ENCODE assay signal across 9 mouse cellular contexts in genomic region chr1:33944977-33945750, GRCm38 (mm10). TPM values are rescaled to one million over a fixed set of nuclear protein-coding genes. Genes with fewer than 3 reads are reported as not detected.
DNase-seq lines count a peak whose midpoint lies in the region; ATAC-seq and TF ChIP-seq lines count a peak whose summit lies in the region.
"Had no signal": no experiment of that assay in that cellular context is flagged by ENCODE, and none has a peak within 500 bp of the region (broad histone marks: within the 10 kb centered on the region; RNA-seq: fewer than 3 reads in every experiment).

No protein-coding gene starts in this region.

- no peaks in the 10 kb centered on the region for H3K9me3 ChIP-seq in neural tube, embryonic 14.5 days (ENCODE audit: control insufficient read depth, low read length)
- no peaks in the 10 kb centered on the region for H3K9me3 ChIP-seq in neural tube, embryonic 15.5 days (replicated peaks)
- H3K9me3 ChIP-seq in embryonic facial prominence, embryonic 14.5 days (ENCODE audit: control insufficient read depth, low read length): no peaks in the 10 kb centered on the region
- no peaks in the 10 kb centered on the region for H3K9me3 ChIP-seq in stomach, embryonic 15.5 days

- no peaks in the 10 kb centered on the region for H3K4me1 ChIP-seq in neural tube, embryonic 14.5 days (ENCODE audit: control insufficient read depth, insufficient read depth, low read length)
- H3K4me1 ChIP-seq in neural tube, embryonic 15.5 days: no peaks in the 10 kb centered on the region
- H3K4me1 ChIP-seq in embryonic facial prominence, embryonic 14.5 days (ENCODE audit: control insufficient read depth, insufficient read depth, low read length): no peaks in the 10 kb centered on the region
- H3K4me1 ChIP-seq in liver, adult 2 months (ENCODE audit: control insufficient read depth, insufficient read depth, low read length): no peaks in the 10 kb centered on the region
- no peaks in the 10 kb centered on the region for H3K4me1 ChIP-seq in stomach, embryonic 15.5 days

- no peak for TF ChIP-seq CTCF in liver, adult 2 months (IDR thresholded peaks at IDR 0.05; ENCODE audit: low read depth, low read length)

- no peak overlapping the region for H3K9ac ChIP-seq in neural tube, embryonic 14.5 days (replicated peaks; ENCODE audit: low read depth, low read length)
- no peak overlapping the region for H3K9ac ChIP-seq in neural tube, embryonic 15.5 days (replicated peaks)
- no peak overlapping the region for H3K9ac ChIP-seq in embryonic facial prominence, embryonic 14.5 days (ENCODE audit: low read depth, low read length)
- H3K9ac ChIP-seq in liver, adult 2 months (ENCODE audit: low read depth, low read length): no peak overlapping the region
- no peak overlapping the region for H3K9ac ChIP-seq in stomach, embryonic 15.5 days

- TF ChIP-seq POLR2A in liver, adult 2 months (IDR thresholded peaks at IDR 0.05; ENCODE audit: extremely low read depth, insufficient read depth, low read length): no peak

- WGBS in neural tube, embryonic 14.5 days: 67% methylated on average over 17 of the region's 17 CpGs
- 70% methylated on average over 17 of the region's 17 CpGs for WGBS in neural tube, embryonic 15.5 days
- 68% methylated on average over 17 of the region's 17 CpGs for WGBS in embryonic facial prominence, embryonic 14.5 days
- 16% methylated on average over 17 of the region's 17 CpGs for WGBS in liver, adult 2 months
- WGBS in stomach, embryonic 15.5 days: 49% methylated on average over 17 of the region's 17 CpGs

- H3K79me2 ChIP-seq in liver, adult 2 months (ENCODE audit: control insufficient read depth, insufficient read depth, low read length): no peaks in the 10 kb centered on the region

- no peaks in the 10 kb centered on the region for H3K27me3 ChIP-seq in neural tube, embryonic 14.5 days (ENCODE audit: control insufficient read depth, insufficient read depth, low read length)
- no peaks in the 10 kb centered on the region for H3K27me3 ChIP-seq in neural tube, embryonic 15.5 days (replicated peaks)
- no peaks in the 10 kb centered on the region for H3K27me3 ChIP-seq in embryonic facial prominence, embryonic 14.5 days (replicated peaks; ENCODE audit: control insufficient read depth, insufficient read depth, low read length)
- no peaks in the 10 kb centered on the region for H3K27me3 ChIP-seq in liver, adult 2 months (ENCODE audit: control insufficient read depth, insufficient read depth, low read length)
- no peaks in the 10 kb centered on the region for H3K27me3 ChIP-seq in stomach, embryonic 15.5 days (replicated peaks)

- ATAC-seq in neural tube, embryonic 14.5 days (ENCODE audit: low read depth): peak; percentile 47; the same call in 1 of the 2 replicates
- no peak for ATAC-seq in neural tube, embryonic 15.5 days (ENCODE audit: low FRiP score)
- ATAC-seq in embryonic facial prominence, embryonic 14.5 days (ENCODE audit: low read depth): no peak
- peak; percentile 87 for ATAC-seq in stomach, embryonic 15.5 days (ENCODE audit: insufficient read depth, low FRiP score, low read depth)

- no peak overlapping the region for H3K27ac ChIP-seq in neural tube, embryonic 14.5 days (ENCODE audit: low read depth, low read length)
- no peak overlapping the region for H3K27ac ChIP-seq in neural tube, embryonic 15.5 days (replicated peaks)
- H3K27ac ChIP-seq in embryonic facial prominence, embryonic 14.5 days (replicated peaks; ENCODE audit: low read depth, low read length): no peak overlapping the region
- no peak overlapping the region for H3K27ac ChIP-seq in liver, adult 2 months (replicated peaks; ENCODE audit: insufficient read depth, low read depth, low read length)
- H3K27ac ChIP-seq in stomach, embryonic 15.5 days: peak overlapping the region; percentile 23; the same call in 1 of the 2 replicates

- no peak for DNase-seq in embryonic facial prominence, embryonic 14.5 days (ENCODE audit: low spot score)
- DNase-seq in heart, postnatal 4 days: peak; percentile 84
- DNase-seq in liver, adult 2 months (ENCODE audit: extremely low read depth, low read depth, low spot score): peak; percentile 22
- no peak for DNase-seq in layer of hippocampus, adult 9-10 months (ENCODE audit: low spot score)
- DNase-seq in layer of hippocampus, adult 11-12 months (ENCODE audit: low spot score): no peak

- H3K36me3 ChIP-seq in neural tube, embryonic 14.5 days (ENCODE audit: control insufficient read depth, insufficient read depth, low read length): no peaks in the 10 kb centered on the region
- no peaks in the 10 kb centered on the region for H3K36me3 ChIP-seq in neural tube, embryonic 15.5 days
- H3K36me3 ChIP-seq in embryonic facial prominence, embryonic 14.5 days (ENCODE audit: control insufficient read depth, insufficient read depth, low read length): no peaks in the 10 kb centered on the region
- no peaks in the 10 kb centered on the region for H3K36me3 ChIP-seq in liver, adult 2 months (ENCODE audit: control insufficient read depth, insufficient read depth, low read length)
- no peaks in the 10 kb centered on the region for H3K36me3 ChIP-seq in stomach, embryonic 15.5 days

- no peak overlapping the region for H3K4me2 ChIP-seq in neural tube, embryonic 14.5 days (ENCODE audit: low read depth, low read length)
- H3K4me2 ChIP-seq in neural tube, embryonic 15.5 days: no peak overlapping the region
- H3K4me2 ChIP-seq in embryonic facial prominence, embryonic 14.5 days (ENCODE audit: low read depth, low read length): peak overlapping the region; percentile 23; the same call in 1 of the 2 replicates
- peak overlapping the region; percentile 41 for H3K4me2 ChIP-seq in stomach, embryonic 15.5 days

- no peak overlapping the region for H3K4me3 ChIP-seq in neural tube, embryonic 14.5 days (ENCODE audit: low read depth, low read length)
- H3K4me3 ChIP-seq in neural tube, embryonic 15.5 days (replicated peaks): no peak overlapping the region
- H3K4me3 ChIP-seq in embryonic facial prominence, embryonic 14.5 days (ENCODE audit: low read depth, low read length): no peak overlapping the region
- H3K4me3 ChIP-seq in liver, adult 2 months (ENCODE audit: insufficient read depth, low read depth, low read length): no peak overlapping the region
- peak overlapping the region; percentile 21 for H3K4me3 ChIP-seq in stomach, embryonic 15.5 days (replicated peaks)

RNA-seq across cellular contexts. Expression of gene Dst, which starts 37.1 kb away (rescaled TPM):
- 66.8 and 72.8 TPM in 2 replicates for polyA plus RNA-seq in neural tube, embryonic 14.5 days (2014; fragmentation: Nextera tagmentation; extraction: Ambion mirVana)
- polyA plus RNA-seq in neural tube, embryonic 15.5 days (2015; fragmentation: Nextera tagmentation; extraction: Ambion mirVana): 36.0 and 38.0 TPM in 2 replicates
- polyA plus RNA-seq in embryonic facial prominence, embryonic 14.5 days (2014; fragmentation: Nextera tagmentation; extraction: Ambion mirVana): 37.5 and 39.5 TPM in 2 replicates
- total RNA-seq in heart, postnatal 4 days (2021): 100 to 1,000 TPM; 238 TPM
- 53.6 and 60.4 TPM in 2 replicates for total RNA-seq in liver, adult 2 months (2014; rRNA removed)
- 10.5 and 14.8 TPM in 2 replicates for polyA plus RNA-seq in liver, adult 2 months (2012; rRNA removed)
- polyA plus RNA-seq in stomach, embryonic 15.5 days (2015; fragmentation: Nextera tagmentation; extraction: Ambion mirVana): 23.8 and 24.3 TPM in 2 replicates

RNA-seq across cellular contexts. Expression of gene Bend6, which starts 37.5 kb away (rescaled TPM):
- 54.5 and 73.5 TPM in 2 replicates for polyA plus RNA-seq in neural tube, embryonic 14.5 days (2014; fragmentation: Nextera tagmentation; extraction: Ambion mirVana)
- 65.4 and 71.6 TPM in 2 replicates for polyA plus RNA-seq in neural tube, embryonic 15.5 days (2015; fragmentation: Nextera tagmentation; extraction: Ambion mirVana)
- 2.0 and 2.4 TPM in 2 replicates for polyA plus RNA-seq in embryonic facial prominence, embryonic 14.5 days (2014; fragmentation: Nextera tagmentation; extraction: Ambion mirVana)
- total RNA-seq in heart, postnatal 4 days (2021): 1 to 10 TPM; 4.5 to 6.8 TPM
- 0.18 and 0.40 TPM in 2 replicates for total RNA-seq in liver, adult 2 months (2014; rRNA removed)
- 0.05 TPM in 2 replicates for polyA plus RNA-seq in liver, adult 2 months (2012; rRNA removed)
- 0.83 and 1.1 TPM in 2 replicates for polyA plus RNA-seq in stomach, embryonic 15.5 days (2015; fragmentation: Nextera tagmentation; extraction: Ambion mirVana)
- total RNA-seq: hematopoietic stem cell, adult 5-6 weeks had no signal

Comparison
In these comparisons a context has a peak if more than half of its experiments do, and no peak if none do; other contexts are left out.
1. ATAC-seq: peak in neural tube, embryonic 14.5 days (single experiment) and stomach, embryonic 15.5 days (single experiment); none in neural tube, embryonic 15.5 days (single experiment) and embryonic facial prominence, embryonic 14.5 days (single experiment).
2. H3K4me2 ChIP-seq: peak in embryonic facial prominence, embryonic 14.5 days (single experiment) and stomach, embryonic 15.5 days (single experiment); none in neural tube, embryonic 14.5 days (single experiment) and neural tube, embryonic 15.5 days (single experiment).
3. DNase-seq: peak in heart, postnatal 4 days (single experiment) and liver, adult 2 months (single experiment); none in embryonic facial prominence, embryonic 14.5 days (single experiment), layer of hippocampus, adult 9-10 months (single experiment) and layer of hippocampus, adult 11-12 months (single experiment).
4. RNA of gene Bend6, which starts 37.5 kb away (polyA plus RNA-seq): 54.5 to 73.5 TPM in neural tube, embryonic 14.5 days and 65.4 to 71.6 TPM in neural tube, embryonic 15.5 days; 2.0 to 2.4 TPM in embryonic facial prominence, embryonic 14.5 days, 0.83 to 1.1 TPM in stomach, embryonic 15.5 days and 0.05 TPM in liver, adult 2 months; every median in the first group is over 10 times any median in the second.